Mouse (Mus musculus) cerebellum, adult 2 months (tissue): Measurements from ENCODE around the gene Cdkl2.

Experiments used
- CTCF ChIP-seq: fragments of 200-500 bp; IDR thresholded peaks from 2 replicates; pipeline ENCODE4 v1.5.1; 2011; ENCODE audit warnings: low read depth, mild to moderate bottlenecking, control low read depth, low read length, moderate library complexity, borderline replicate concordance; ENCODE audit not compliant: insufficient read depth
- POLR2A ChIP-seq: fragments of 200-500 bp; IDR thresholded peaks from 2 replicates; pipeline ENCODE4 v1.6.1; 2011; ENCODE audit warnings: low read length, control low read depth, borderline replicate concordance; ENCODE audit not compliant: insufficient read depth

DNA sequence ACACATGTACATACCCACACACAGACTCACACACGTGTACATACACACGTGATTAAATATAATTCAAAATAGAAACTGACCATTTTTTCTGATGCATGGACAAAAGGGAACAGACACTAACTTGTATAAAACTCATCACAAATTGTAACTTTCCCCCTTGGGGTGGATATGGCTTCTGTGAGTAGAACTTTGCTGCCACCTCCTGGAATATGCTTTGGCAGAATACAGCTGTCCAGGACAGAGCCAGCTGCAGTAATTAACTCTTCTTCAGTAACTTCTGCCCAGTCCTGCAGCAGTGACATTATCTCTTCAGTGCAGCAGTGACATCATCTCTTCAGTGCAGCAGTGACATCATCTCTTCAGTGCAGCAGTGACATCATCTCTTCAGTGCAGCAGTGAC lies 40.7 kb downstream of the Cdkl2 start:
- TF ChIP-seq POLR2A (no peak), CTCF (no peak)
